Mouse (Mus musculus): ENCODE measurements around the gene Gsdma. TPM values are rescaled to one million over a fixed set of nuclear protein-coding genes. Genes with fewer than 3 reads are reported as not detected.

The Gsdma gene
- polyA plus RNA-seq, 1 experiment from 2014 or later: not detected

DNA sequence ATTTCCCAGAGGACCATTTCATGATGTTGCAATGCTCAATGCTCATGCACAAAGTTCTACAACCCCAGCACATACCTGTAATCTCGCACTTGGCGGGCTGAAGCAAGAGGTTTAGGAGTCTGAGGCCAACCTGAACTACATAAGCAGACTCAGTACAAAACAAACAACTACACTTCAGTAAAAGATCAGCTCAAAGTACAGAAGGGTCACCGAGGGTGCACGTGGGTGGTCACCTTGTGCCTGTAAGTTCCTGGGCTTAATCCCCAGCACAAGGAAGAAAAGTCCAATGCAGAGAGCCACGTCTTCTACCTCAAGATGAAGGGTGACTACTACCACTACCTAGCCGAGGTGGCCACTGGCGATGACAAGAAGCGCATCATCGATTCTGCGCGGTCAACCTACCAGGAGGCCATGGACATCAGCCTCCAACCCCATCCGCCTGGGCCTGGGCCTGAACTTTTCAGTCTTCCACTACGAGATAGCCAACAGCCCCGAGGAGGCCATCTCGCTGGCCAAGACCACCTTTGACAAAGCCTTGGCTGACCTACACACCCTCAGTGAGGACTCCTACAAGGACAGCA is 61.9 kb downstream of the Gsdma start:
- no peaks in the 10 kb centered on the region for H3K27me3 ChIP-seq (ENCODE audit: control insufficient read depth, insufficient read depth, low read length)
- no peaks in the 10 kb centered on the region for H3K9me3 ChIP-seq (ENCODE audit: control insufficient read depth, low read length)
- no peak overlapping the region for H3K4me2 ChIP-seq (replicated peaks; ENCODE audit: low read depth, low read length)
- DNase-seq (ENCODE audit: low spot score): no peak
- no peaks in the 10 kb centered on the region; the same call in 1 of the 2 replicates for H3K36me3 ChIP-seq (ENCODE audit: control insufficient read depth, insufficient read depth, low read length)
- H3K4me1 ChIP-seq (replicated peaks; ENCODE audit: control insufficient read depth, insufficient read depth, low read length): no peaks in the 10 kb centered on the region
- no peak overlapping the region for H3K27ac ChIP-seq (ENCODE audit: low read depth, low read length)
- H3K9ac ChIP-seq (ENCODE audit: low read depth, low read length): no peak overlapping the region
- H3K4me3 ChIP-seq (ENCODE audit: low read depth, low read length): no peak overlapping the region
- no peak for ATAC-seq (ENCODE audit: low FRiP score)
- WGBS: 93% methylated on average over 15 of the region's 15 CpGs

Other genes with a start within 250 kb of the Gsdma start
- gene Mien1, start 225.4 kb upstream of the Gsdma start, polyA plus RNA-seq (2014; fragmentation: Nextera tagmentation; extraction: Ambion mirVana): 152 and 167 TPM in 2 replicates
- gene Grb7, start 218.0 kb upstream of the Gsdma start, polyA plus RNA-seq (2014; fragmentation: Nextera tagmentation; extraction: Ambion mirVana): 2.1 and 3.3 TPM in 2 replicates
- 0.11 and 0.60 TPM in 2 replicates for gene Ikzf3, start 118.3 kb upstream of the Gsdma start, polyA plus RNA-seq (2014; fragmentation: Nextera tagmentation; extraction: Ambion mirVana)
- 0.21 TPM in 1 of 2 replicates, not detected in the other for gene Zpbp2, start 113.3 kb upstream of the Gsdma start, polyA plus RNA-seq (2014; fragmentation: Nextera tagmentation; extraction: Ambion mirVana)
- gene Ormdl3, start 77.0 kb upstream of the Gsdma start, polyA plus RNA-seq (2014; fragmentation: Nextera tagmentation; extraction: Ambion mirVana): 10.9 and 12.2 TPM in 2 replicates
- not detected in 2 replicates for gene Lrrc3c, start 66.1 kb upstream of the Gsdma start, polyA plus RNA-seq (2014; fragmentation: Nextera tagmentation; extraction: Ambion mirVana)
- gene Gm12355, start 38.7 kb upstream of the Gsdma start, polyA plus RNA-seq (2014; fragmentation: Nextera tagmentation; extraction: Ambion mirVana): 0.85 and 1.8 TPM in 2 replicates
- gene Gsdma3, start 38.0 kb upstream of the Gsdma start, polyA plus RNA-seq (2014; fragmentation: Nextera tagmentation; extraction: Ambion mirVana): not detected in 2 replicates
- gene Gsdma2, start 17.6 kb upstream of the Gsdma start, polyA plus RNA-seq (2014; fragmentation: Nextera tagmentation; extraction: Ambion mirVana): not detected in 2 replicates
- 154 and 155 TPM in 2 replicates for gene Psmd3, start 18.2 kb downstream of the Gsdma start, polyA plus RNA-seq (2014; fragmentation: Nextera tagmentation; extraction: Ambion mirVana)
- not detected in 2 replicates for gene Csf3, start 36.9 kb downstream of the Gsdma start, polyA plus RNA-seq (2014; fragmentation: Nextera tagmentation; extraction: Ambion mirVana)
- gene Med24, start 65.1 kb downstream of the Gsdma start, polyA plus RNA-seq (2014; fragmentation: Nextera tagmentation; extraction: Ambion mirVana): 47.3 and 60.8 TPM in 2 replicates
- gene Thra, start 76.3 kb downstream of the Gsdma start, polyA plus RNA-seq (2014; fragmentation: Nextera tagmentation; extraction: Ambion mirVana): 34.7 and 41.4 TPM in 2 replicates
- 0.92 and 1.4 TPM in 2 replicates for gene Nr1d1, start 111.0 kb downstream of the Gsdma start, polyA plus RNA-seq (2014; fragmentation: Nextera tagmentation; extraction: Ambion mirVana)
- 25.0 and 28.0 TPM in 2 replicates for gene Msl1, start 131.2 kb downstream of the Gsdma start, polyA plus RNA-seq (2014; fragmentation: Nextera tagmentation; extraction: Ambion mirVana)
- gene Casc3, start 140.6 kb downstream of the Gsdma start, polyA plus RNA-seq (2014; fragmentation: Nextera tagmentation; extraction: Ambion mirVana): 44.6 and 49.6 TPM in 2 replicates
- 2.0 and 2.2 TPM in 2 replicates for gene Rapgefl1, start 172.4 kb downstream of the Gsdma start, polyA plus RNA-seq (2014; fragmentation: Nextera tagmentation; extraction: Ambion mirVana)
- 5.1 and 5.4 TPM in 2 replicates for gene Wipf2, start 199.3 kb downstream of the Gsdma start, polyA plus RNA-seq (2014; fragmentation: Nextera tagmentation; extraction: Ambion mirVana)
- 33.1 and 39.0 TPM in 2 replicates for gene Cdc6, start 243.4 kb downstream of the Gsdma start, polyA plus RNA-seq (2014; fragmentation: Nextera tagmentation; extraction: Ambion mirVana)